Mouse (Mus musculus): ENCODE results near the gene Susd1.

DNA sequence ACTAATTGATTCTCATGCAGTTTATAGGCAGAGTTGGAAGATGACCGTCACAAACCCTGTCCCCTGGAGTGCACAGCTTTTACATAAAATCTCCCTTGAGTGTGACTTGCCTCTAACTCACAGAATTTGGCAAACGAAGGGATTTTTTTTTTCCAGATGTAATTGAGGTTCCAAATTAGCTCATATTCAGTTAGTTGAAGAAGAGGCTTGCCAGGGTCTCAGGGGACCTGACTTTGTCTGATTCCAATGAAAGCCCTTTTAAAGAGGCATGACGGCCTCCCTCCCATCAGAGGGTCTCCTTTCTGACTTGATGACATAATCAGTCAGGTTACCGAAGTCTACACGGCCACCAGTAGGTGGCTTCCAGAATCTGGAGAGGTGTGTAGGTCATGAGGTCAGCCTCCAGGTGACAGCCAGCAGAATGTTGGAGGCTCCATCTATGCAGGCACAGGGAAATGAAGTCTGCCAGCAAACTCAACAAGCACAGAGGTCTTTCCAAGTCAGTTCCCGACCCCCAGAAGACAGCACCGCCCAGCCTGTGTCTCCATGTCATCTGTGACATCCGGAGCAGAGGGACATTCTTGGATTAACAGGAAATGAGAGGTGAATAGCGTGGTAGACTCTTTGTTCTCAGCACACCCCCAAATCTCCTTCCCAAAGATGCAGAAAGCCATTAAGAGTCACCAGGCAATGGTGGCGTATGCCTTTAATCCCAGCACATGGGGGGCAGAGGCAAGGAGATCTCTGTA is 130.4 kb downstream of the Susd1 start:
- TF ChIP-seq CTCF (IDR thresholded peaks at IDR 0.05; ENCODE audit: control insufficient read depth, insufficient read depth, low read length) (no peak), POLR2A (IDR thresholded peaks at IDR 0.05; ENCODE audit: borderline replicate concordance, control insufficient read depth, low read depth, low read length) (no peak)
